Mouse (Mus musculus) WW6 (cell line): ENCODE measurements at regions not wholly inside any gene's neighbourhood (a gene's known extent, or its start where the extent isn't known, plus 50 kb on each side); places are given as distances from the start of the nearest gene placed in this dataset.
"Not testable (repeated sequence)": the region's sequence is repeated elsewhere in the genome, so short reads cannot be mapped to it uniquely, and the experiment has no call there.

Experiments
- DNase-seq: peaks from one replicate; pipeline ENCODE4 v3.0.0-alpha.2; 2013; ENCODE audit warnings: low read depth, low spot score

DNA sequence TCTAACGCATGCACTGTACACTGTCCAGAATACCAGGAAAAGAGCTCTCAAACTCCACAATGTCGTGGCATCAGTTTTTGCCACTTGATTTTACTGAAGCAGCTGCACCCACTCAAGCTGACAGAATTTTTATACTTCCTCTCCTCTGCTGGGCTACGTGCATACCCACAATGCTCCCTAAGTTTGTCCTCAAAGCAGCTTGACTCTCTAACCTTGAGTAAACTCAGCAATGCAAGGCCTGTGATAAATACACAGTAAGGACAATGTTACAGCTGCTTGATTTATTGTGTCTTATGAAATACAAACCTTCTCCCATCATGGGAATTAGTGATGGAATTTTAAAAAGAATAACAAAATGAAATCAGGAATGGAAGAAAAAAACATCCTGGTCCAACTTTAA is 129.7 kb downstream of the Trmt11 start:
- no peak for DNase-seq

DNA sequence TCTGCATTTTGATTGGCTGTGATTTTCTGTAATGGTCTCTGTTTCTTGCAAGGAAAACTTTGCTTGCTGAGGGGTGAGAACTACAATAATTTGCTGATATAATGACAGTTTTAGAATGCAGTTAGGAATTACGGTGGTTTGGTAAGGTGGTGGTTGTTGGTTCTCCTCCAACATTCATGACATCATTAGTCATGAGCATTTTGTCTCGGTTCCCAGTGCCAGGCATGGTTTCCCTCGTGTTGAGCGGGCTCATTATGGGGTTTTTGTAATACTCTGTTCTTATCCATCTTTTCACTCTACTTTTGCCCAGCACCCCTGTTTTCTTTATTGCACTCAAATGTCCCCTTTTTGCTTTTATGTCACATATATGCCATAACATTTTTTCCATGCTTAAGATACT is 149.9 kb downstream of the Trmt11 start:
- DNase-seq: no peak

DNA sequence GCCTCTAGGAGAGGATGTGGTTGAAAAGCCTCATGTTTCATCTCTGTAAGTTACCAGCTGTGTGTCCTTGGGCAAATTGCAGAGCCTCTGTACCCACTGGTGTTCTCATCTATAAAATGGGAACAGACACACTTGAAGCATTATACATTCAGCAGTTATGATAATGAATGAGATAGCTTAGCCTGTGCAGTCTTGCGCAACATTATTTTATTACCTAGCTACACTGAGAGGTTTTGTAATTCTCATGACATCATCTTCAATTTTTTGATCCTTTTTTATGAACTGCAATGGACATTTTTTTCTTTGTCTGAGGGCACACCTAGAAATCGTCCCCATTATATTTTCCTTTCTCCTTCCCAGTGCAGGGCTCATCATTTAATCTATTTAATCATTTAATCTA is 153.5 kb downstream of the Trmt11 start:
- DNase-seq: no peak

DNA sequence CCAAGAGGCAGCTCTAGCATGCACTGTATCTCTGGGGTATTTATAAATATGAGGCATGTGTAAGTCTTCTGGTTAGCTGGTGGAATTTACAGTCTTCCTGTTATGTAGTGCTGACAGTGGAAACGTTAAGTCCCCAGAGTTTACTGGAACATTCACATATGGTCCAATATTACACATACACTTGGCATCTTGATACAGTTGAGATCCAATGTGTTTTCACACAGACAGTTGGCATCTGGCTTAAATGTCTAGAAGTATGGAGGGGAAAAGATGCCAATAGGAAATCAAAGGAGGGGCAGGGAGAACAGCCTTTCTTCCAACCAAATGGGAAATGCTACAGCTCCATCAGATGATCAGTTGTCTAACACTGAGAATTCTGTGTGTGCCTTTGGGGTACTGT is 154.0 kb downstream of the Trmt11 start:
- no peak for DNase-seq

DNA sequence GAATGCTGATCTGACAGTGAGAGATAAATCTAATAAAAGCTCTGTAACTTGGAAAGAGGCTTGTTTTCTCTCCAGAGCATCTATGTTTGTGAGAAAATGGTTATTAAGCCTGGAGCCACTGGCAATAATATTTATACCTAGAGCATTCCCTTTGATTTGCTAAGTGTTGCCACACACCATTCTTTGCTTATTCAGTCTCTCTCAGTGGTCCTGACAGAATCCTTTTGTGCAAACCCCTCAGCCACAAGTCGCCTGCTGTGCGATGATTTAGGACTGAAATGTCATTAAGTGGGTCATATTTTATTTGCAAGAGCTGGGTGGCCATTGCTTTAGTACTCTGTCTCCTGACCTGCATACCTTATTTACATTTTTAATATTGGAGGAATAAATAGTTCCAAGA is 160.7 kb downstream of the Trmt11 start:
- no peak for DNase-seq

DNA sequence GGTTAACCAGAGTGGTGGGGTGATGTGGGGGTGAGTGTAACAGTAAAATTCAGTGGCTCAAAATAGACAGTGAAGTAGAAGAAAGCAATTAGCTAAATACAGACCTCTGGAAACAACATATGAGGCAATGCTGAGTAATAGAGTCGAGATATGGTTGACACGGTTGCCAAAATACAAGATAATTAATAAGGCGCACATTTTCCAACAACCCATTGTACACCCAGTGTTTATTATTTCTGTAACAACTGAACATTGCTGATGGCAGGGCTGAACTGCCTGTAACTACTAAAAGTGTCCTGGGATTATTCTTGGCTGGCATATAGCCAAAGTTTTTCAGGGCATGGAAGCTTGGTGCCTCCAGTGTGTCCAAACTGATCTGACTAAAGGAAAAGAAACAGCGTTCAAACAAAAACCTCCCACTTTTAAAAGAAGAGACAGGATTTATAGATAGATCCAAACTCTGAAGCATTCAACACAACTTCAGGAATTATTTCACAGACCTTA is 174.1 kb downstream of the Trmt11 start:
- no peak for DNase-seq

DNA sequence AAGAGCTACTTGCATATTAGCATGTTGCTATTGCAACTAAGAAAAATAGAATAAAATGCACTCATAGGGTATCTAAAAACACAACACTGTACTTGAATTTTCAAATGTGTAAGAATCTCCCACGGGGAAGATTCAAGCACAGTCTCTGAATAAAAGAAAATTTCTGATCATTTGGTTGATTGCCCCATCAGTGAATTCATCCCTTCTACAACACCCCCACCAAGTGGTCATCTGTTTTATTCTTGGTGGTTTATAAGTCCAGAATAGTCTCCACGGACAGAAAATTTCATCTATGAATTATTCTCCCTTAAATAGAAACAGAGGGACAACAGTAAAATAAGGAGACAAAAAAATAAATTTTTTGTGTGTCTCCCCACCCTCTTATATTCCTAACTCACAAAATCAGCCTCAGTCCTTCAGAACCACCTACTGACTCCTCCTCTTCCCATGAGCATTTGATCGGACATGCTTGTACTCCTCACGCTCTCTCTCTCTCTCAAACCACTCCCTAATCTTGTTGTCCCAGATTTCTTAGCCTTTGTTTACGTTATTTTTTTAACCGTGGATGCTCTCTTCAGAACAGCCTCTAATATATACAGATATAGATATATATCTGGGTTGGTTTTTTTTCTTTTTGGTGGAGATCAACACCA is 181.0 kb downstream of the Trmt11 start:
- DNase-seq: no peak

DNA sequence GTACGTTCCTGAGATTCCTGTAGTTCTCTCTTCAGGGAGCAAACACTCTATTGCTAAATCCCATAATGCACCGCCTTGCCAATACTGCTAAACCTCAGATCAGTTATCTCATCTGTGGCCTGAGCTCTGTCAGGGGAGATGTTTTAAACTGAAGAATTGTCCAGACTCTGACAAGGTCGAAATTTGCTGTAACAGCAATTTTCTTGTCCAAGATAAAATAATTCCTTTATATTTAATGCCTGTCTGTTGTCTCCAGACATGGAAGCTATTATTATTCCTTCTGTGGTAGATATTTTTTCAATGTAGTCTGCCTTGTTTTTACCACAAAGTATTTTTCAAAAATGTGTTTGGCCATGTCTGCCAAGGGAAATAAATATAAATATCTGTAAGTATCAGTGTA is 184.2 kb downstream of the Trmt11 start:
- no peak for DNase-seq

DNA sequence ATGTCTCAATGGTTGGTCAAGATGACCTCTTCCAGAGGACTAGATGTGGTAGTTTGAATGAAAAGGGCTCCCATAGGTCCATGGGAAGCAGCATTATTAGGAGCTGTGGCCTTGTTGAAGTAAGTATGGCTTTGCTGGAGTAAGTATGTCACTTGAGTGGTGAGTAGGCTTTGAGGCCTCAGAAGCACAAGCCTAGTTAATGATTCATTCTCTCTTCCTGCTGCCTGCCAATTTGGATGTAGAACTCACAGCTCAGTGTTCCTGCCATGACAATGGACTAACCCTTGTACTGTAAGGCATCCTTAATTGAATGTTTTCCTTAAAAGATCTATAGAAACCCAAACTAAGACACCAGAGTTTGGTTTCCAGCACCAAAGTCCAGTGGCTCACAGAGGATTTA is 188.8 kb downstream of the Trmt11 start:
- DNase-seq: no peak

DNA sequence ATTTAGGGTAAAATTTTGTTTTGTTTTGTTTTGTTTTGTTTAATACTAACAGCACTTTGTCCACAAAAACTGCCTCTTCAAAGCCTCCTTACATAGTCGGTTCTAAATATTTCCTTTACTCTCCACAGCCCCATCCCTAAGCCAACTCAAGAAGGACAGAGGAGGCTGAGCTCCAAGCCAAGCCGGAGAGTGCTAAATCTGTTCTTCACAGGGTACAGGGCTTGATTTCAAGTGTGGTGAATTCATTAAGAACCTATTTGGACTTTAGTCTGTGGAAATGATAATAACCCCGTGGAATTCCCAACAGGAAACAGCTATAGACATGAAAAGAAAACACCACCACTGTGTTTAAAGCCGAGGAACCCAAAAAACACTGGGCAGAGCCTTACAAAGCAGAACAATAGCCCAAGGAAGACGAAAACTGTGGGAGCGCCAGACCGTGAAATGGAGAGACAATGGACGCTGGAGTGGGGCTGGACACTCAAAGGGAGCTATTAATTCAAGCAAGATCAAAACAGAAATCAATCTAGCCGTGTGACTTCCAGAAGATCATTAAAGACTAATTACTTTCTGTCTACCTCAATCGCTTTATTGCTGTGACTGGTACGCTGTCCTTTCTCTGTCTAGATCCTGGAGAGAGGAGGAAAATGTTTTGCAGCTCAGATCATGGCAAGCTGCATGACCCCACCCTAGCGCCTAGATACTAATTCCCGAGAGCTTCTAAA is 194.7 kb downstream of the Trmt11 start:
- DNase-seq: no peak

DNA sequence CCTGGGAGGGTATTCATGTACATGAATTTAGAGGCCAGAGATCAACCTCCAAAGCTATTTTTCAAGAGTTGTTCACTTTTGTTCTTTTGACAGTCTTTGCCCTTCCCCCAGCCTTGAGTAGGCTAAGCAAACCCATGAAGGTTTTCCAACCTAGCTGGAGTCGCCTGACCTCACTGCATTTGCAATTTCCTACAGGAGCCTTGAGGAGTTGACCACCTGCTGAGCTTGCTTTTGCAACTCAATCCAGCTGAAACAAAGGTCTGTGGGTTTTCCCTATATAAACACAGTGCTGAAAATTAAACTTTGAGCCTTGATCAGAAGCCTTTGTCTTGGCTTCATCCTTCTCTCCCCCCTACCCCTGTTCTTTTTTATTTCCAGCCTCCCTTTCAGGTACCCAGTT is 170.2 kb upstream of the Cenpw start:
- DNase-seq: peak; percentile 7

DNA sequence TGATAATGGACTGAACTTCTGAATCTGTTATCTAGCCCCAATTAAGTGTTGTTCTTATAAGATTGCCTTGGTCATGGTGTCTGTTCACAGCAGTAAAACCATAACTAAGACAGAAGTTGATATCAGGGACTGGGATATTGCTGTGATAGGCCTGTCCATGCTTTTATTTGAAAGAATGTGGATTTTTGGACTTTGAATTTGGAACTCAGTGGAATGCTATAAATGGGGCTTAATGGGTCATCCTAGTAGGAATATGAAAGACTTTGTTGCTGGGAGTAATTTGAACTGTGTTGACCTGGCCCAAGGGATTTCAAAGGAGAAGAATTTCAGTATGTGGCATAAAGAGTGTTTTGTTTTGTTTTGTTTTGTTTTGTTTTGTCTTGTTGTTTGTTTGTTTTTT is 160.5 kb upstream of the Cenpw start:
- not testable (repeated sequence) for DNase-seq

DNA sequence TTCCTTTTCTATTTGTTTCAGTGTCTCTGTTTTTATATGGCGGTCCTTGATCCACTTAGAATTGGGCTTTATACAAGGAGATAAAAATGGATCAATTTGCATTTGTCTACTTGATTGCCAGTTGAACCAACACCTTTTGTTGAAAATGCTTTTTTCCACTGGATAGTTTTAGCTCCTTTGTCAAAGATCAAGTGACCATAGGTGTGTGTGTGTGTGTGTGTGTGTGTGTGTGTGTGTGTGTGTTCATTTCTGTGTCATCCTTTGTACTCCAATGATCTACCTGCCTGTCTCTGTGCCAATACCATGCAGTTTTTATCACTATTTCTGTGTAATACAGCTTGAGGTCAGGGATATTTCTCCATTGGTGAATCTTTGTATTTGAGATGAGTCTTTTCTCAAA is 158.7 kb upstream of the Cenpw start:
- DNase-seq: no peak

DNA sequence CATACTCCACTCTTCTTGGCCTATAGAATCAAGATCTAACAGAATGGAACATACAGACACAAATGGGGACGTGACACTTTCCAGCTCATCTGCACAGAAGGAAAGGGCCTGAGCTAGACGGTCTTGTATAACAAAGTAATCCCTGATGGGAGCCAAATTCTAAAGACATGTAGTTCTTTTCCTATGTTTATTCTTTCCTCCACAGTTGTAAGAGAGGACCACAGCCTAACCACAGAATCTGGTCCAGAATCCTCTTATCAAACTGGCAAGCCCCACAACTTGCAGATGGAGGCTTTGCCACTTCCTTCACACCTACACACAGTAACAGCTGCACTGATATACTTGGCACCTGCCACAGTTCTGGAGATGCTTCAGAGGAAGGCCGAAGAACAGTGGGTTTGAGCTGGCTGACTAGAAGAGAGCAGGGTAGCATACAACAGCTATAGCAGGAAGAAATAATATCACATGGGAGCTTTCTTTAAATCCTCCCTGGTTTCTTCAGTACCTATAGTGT is 142.7 kb upstream of the Cenpw start:
- DNase-seq: no peak

DNA sequence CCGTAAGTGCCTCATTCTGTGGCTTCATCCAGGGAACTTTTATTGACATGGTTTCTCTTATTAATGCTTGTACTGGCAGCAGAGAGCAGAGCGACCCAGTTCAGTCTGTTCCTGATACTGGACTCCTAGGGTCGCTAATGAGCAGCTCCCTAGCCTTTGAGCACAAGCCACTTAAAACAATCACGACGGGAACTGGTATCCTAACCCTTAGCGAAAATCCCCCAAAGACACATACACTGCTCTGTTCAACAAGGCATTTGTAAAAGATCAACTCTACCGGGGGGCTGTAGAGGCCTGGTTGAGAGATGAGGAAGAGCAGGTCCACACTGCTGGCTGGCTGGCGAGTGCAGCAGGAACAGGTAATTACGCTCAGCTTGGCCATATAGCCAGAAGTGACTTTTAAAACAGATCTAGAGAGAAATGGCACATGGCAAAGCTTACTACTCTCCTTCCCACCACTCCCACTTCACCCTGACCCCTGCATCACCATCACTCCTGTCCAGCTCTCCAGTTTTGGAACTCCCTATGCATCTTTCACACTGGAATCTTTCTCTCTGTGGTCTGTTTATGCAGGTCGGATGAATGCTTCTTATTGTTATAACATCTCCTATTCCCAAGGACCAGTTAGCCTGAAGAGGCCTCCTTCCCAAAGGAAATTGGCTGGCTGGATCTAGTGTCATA is 128.1 kb upstream of the Cenpw start:
- no peak for DNase-seq

DNA sequence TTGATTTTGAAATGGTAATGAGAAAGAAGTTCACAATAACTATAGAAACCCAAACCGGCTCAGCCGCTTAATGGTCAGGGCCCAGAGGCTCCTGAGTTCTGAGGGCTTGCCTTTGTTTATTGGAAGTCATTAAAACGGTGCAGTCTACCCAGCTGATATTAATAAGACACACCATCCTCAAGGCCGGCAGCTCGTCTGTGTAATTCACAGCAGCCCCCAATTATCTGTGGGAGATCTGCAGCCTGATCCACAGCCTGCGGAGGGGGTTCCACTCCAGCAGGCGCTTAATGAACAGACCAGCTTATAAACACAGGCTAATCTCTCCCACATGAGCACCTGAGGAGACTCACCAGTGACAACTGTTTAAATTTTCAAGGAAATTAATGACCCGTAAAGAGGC is 127.5 kb upstream of the Cenpw start:
- DNase-seq: no peak

DNA sequence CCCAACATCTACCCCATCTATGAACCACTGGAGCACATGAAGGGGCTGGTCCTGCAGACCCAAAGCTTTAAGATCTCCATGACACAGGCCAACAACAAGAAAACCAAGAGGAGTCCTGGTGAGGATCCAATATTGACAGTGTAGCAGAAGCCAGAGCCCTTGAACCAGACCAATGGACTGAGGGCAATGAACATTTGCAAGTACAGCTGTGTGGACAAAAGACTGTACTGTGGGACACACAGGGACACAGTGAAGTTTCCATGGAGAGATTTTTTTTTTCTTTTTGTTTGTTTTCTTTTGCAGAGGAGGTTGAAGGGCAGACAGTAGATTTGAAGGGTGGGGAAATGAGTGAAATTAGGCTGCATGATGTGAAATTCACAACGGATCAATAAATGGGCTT is 126.5 kb upstream of the Cenpw start:
- DNase-seq: no peak

DNA sequence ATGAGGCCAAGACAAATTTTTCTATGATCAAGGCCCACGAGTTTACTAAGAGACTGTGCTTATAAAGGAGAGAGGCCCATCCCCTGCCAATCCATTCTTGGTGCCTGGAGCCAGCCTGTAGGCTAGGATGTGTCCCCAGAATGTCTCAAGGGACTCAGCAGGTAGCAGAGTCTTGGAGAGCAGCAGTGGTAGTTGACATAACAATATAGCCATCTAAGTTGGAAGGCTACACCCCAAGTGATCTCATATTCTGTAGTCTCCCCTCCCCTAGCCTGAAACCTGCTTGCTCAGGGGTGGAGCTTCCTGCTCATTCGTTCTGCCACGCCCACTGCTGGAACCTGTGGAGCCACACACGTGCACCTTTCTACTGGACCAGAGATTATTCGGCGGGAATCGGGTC is 95.5 kb upstream of the Cenpw start:
- not testable (repeated sequence) for DNase-seq

DNA sequence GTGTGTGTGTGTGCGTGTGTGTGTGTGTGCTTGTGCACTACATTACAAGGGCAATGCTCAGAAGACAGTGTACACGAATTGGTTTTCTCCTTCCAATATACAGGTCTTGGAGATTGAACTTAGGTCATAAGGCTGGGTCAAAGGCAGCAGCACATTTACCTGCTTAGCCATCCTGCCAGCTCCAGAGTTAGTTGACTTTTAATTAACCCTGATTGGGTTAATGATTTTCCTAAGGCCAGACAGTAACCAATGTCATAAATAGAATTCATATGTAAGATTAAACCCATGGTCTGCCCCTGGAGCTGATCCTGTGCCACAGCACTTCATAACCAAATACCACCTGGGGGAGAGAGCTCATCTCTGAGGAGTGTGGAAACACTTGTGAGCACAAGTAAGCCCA is 81.3 kb upstream of the Cenpw start:
- no peak for DNase-seq

DNA sequence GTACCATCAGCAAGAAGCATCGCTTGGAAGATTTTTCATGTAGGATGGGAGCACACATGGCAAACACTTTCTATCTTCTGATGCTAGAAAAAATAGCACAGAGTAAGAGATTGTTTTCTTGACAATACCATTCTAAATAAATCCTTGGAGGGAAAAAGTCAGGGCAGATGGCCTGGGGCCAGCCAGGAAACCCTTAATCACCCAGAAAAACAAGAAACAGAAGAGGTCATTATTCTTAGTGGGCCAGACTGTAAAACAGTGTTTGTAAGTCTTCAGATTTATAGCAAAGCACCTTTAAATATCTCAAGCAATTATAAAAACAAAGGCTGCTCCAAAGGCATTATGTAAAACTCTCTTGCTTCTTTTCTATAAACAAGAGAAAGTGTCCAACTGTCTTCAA is 80.1 kb upstream of the Cenpw start:
- DNase-seq: no peak

DNA sequence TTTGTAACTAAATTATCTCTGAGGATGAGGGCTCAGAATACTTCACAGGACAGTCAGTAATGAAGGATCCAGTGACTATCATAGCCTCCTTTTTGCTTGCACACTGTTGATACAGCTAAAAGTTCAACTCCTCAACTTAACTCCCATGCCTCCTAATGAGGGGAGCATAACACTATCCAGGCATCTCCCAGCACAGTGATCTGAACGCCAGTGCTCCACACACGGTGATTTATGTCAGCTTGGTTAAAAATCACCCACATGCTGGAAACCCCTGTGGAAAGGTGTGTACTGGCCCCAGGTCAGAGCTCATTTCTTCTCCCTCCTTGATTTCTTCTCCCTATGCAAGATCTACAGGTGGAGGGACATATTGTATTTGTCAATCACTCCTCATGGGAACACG is 79.6 kb upstream of the Cenpw start:
- no peak for DNase-seq

DNA sequence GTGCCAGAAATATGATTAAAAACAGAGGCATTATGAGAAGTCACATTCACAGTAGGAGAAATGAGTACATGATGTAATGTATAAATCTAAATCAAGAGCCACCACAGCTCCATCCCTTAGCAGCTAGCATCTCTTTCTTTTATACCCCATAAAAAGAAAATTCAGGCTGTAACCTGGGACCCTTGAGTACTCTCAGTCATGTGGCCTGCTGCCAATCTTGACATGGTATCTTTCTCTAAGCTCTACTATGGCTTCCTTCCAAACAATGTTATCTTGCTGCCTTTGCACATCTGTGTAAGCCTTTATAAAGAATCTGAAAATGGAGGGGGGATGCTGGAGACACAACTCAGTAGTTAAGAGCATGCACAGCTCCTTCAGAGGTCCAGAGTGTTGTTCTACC is 78.6 kb upstream of the Cenpw start:
- no peak for DNase-seq

DNA sequence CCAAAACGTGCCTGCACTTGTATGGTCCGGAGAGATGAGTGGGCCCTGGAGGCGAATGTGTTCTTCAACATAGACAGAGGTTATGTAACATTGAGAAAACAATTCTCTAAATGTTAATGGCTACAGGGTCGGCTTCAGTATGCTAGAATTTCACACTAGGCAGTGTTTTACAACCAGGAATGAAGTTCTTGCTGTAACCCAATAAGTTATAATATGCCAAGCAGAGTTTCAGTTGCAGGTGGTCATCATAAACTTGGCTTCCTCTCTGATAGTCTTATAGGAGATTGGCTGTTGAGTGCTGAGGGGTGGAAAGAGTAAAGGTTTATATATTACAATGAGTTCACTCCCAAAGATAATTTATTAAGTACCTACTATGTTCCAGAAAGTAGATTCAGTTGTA is 64.8 kb upstream of the Cenpw start:
- no peak for DNase-seq
